Mouse (Mus musculus) forelimb bud, embryonic 11.5 days (tissue): ENCODE results near the gene Bbs4.
A peak's percentile ranks its signal among the peaks of the same experiment; 100 is the strongest.

Source experiments
- DNase-seq: peaks from one replicate; pipeline ENCODE4 v3.0.0-alpha.2; 2012; ENCODE audit warnings: low read depth, low spot score

Gene Bbs4

GRCm38 (mm10) chr9:59291688-59292492 lies 61.4 kb downstream of the Bbs4 start:
- DNase-seq: peak; percentile 25

- peak; percentile 99 for DNase-seq
Observed at GRCm38 (mm10) chr9:59290957-59291687, 62.2 kb downstream of the Bbs4 start, which contains the start of gene Adpgk. Gene Adpgk (plus strand): TSS chr9:59291558.

- DNase-seq: peak; percentile 30
Observed at GRCm38 (mm10) chr9:59289529-59290115, 63.7 kb downstream of the Bbs4 start.

GRCm38 (mm10) chr9:59288685-59289410 lies 64.5 kb downstream of the Bbs4 start:
- DNase-seq: peak; percentile 94

- no peak for DNase-seq
Observed at GRCm38 (mm10) chr9:59288058-59288457, 65.2 kb downstream of the Bbs4 start.

GRCm38 (mm10) chr9:59285614-59286013 lies 67.7 kb downstream of the Bbs4 start:
- no peak for DNase-seq

GRCm38 (mm10) chr9:59282683-59282986 lies 70.7 kb downstream of the Bbs4 start:
- DNase-seq: no peak

GRCm38 (mm10) chr9:59281871-59282682 lies 71.2 kb downstream of the Bbs4 start:
- DNase-seq: peak; percentile 71

GRCm38 (mm10) chr9:59280888-59281287 lies 72.4 kb downstream of the Bbs4 start:
- no peak for DNase-seq

- no peak for DNase-seq
Observed at GRCm38 (mm10) chr9:59278694-59279093, 74.6 kb downstream of the Bbs4 start.

GRCm38 (mm10) chr9:59278199-59278598 lies 75.1 kb downstream of the Bbs4 start:
- DNase-seq: no peak

GRCm38 (mm10) chr9:59274846-59275455 lies 78.4 kb downstream of the Bbs4 start:
- DNase-seq: no peak

- no peak for DNase-seq
Observed at GRCm38 (mm10) chr9:59273199-59273598, 80.1 kb downstream of the Bbs4 start.
